Mouse (Mus musculus): ENCODE results near the gene Gnas. TPM values are rescaled to one million over a fixed set of nuclear protein-coding genes. Genes with fewer than 3 reads are reported as not detected.
"Not testable (repeated sequence)": the region's sequence is repeated elsewhere in the genome, so short reads cannot be mapped to it uniquely, and the experiment has no call there.

The Gnas gene
- total RNA-seq, 2 experiments from 2014 or later: 1,778 to 1,853 TPM

GRCm38 (mm10) chr2:174343566-174343965 is 59.4 kb downstream of the Gnas start:
- no peak for TF ChIP-seq CTCF (IDR thresholded peaks at IDR 0.05)
- H3K27ac ChIP-seq: peak overlapping the region; percentile 72
- intact Hi-C loops (cut with DNase I): no loop called here

DNA sequence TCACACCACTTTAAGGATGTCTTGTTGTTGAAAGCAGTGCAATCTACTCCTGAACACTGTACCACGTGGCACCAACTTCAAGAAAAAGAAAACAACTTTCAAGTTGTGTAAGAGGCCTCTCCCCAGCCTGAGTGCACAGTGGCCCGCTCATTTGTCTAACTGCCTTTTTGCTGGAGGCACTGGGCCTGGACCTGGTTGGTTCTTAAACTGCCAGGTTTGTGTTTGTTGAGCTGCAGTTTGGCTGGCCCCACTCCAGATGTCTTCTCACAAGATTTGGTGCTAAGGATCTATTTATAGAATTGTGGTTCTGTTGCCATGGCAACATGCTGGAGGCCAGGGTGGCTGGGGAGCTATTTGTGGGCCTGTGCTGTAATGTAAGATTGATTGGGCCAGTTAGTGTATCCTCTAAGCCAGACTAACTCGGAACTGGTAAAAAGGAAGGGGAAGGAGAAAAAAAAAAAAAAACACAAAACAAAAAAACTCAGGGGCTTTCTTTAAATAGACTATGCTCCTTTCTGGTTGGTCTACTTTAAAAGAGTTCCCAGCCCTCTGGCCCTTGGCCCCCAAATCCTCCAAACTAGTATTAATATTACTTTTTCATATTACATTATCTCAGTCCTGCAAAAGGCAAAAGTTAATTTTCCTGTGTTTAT is 60.0 kb downstream of the Gnas start:
- Histone ChIP-seq H3K27ac (peak overlapping the region; percentile 72), H3K4me3 (no peak overlapping the region)
- intact Hi-C loops (cut with DNase I): no loop called here

More at GRCm38 (mm10) chr2:174343566-174343965, 59.4 kb downstream of the Gnas start:
- no peak for DNase-seq (ENCODE audit: extremely low spot score in 1 of 2, low spot score in 2 of 2)
- H3K4me3 ChIP-seq: no peak overlapping the region

DNA sequence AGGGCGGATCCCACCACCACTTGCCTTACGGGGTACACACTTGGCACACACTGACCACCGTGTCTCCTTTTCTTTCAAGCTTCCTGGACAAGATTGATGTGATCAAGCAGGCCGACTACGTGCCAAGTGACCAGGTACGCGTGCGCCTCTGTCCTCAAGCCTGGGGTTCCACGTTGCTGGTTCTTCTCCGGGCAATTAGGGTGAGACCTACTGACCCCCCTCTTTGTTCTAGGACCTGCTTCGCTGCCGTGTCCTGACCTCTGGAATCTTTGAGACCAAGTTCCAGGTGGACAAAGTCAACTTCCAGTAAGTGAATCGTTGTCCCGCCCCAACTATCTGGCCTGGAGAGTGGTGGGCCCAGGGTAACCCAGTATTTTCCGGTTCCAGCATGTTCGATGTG is 60.9 kb downstream of the Gnas start:
- Histone ChIP-seq H3K27ac (peak overlapping the region; percentile 2; the same call in 1 of the 2 replicates), H3K4me3 (no peak overlapping the region)
- TF ChIP-seq CTCF (IDR thresholded peaks at IDR 0.05): no peak
- DNase-seq (ENCODE audit: extremely low spot score in 1 of 2, low spot score in 2 of 2): no peak
- intact Hi-C loops (cut with DNase I): no loop called here

More for the DNA sequence above, 60.0 kb downstream of the Gnas start:
- peak; percentile 65 to 66 for DNase-seq (ENCODE audit: extremely low spot score in 1 of 2, low spot score in 2 of 2)
- TF ChIP-seq CTCF (IDR thresholded peaks at IDR 0.05): no peak

DNA sequence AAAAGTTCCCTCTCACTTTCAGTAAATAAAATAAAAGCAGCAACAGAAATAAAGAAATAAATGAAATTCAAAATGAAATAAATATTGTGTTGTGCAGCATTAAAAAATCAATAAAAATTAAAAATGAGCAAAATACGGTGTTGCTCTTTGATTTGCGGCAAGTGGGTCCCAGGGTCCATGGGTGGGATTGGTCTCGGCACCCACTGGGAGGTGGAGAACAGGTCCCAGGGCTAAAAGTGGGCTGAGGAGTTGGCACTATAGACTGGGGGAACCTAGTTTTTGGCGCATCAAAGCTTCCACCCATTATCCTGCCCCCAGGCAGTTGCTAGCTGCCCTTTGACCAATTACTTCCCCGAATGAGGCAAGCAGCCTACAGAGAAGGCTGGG is 62.5 kb downstream of the Gnas start, which contains the start of gene Gm20721:
Gene Gm20721, minus strand, starts transcription at position 101 of the 387 bp plus-strand sequence.
- H3K4me3 ChIP-seq: no peak within 1 kb of the TSS
- no peak within 1 kb of the TSS for H3K27ac ChIP-seq
- no peak for DNase-seq (ENCODE audit: extremely low spot score in 1 of 2, low spot score in 2 of 2)
- TF ChIP-seq CTCF (IDR thresholded peaks at IDR 0.05): no peak
- intact Hi-C loops (cut with DNase I): no loop called here

DNA sequence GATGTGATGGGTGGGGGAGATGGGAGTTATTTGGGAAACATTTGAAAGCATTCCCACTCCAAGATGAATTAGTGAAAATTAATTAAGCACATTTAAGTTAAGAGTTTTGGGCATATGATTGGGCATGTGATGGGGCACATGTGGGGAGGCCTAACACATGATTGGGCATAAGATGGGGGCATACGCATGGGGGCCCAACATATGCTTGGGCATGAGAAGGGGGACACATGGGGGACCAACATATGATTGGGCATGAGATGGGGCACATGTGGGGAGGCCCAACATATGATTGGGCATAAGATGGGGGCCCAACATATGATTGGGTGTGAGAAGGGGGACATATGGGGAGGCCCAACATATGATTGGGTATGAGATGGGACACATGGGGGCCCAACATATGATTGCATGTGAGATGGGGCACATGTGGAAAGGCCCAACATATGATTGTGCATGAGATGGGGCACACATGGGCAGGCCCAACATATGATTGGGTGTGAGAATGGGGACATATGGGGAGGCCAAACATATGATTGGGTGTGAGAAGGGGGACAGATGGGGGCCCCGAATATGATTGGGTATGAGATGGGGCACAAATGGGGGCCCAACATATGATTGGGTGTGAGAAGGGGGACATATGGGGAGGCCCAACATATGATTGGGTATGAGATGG is 63.0 kb downstream of the Gnas start:
- intact Hi-C loops (cut with DNase I); DNase-seq (ENCODE audit: extremely low spot score in 1 of 2, low spot score in 2 of 2); H3K27ac ChIP-seq; H3K4me3 ChIP-seq: not testable (repeated sequence)

DNA sequence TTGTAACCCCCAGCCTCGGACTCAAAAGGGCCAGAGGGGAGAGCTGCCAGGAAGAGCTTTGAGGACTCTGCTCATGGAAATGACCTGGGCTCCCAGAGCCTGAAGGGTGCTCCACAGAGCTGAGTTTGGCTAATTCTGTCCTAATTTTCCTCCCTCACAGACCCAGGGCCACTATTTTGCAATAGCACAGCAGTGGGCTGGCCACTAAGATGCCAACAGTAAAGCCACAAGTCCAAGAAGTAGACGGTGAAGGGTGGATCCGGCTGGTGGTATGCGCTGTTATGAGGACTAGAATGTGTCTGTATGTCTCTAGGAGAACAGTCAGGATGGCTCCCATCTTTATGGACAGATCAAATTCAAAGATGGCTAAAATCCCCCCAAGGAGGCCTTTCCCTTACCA is 74.4 kb downstream of the Gnas start:
- no peak for TF ChIP-seq CTCF (IDR thresholded peaks at IDR 0.05)
- Histone ChIP-seq H3K4me3 (no peak overlapping the region), H3K27ac (no peak overlapping the region)
- intact Hi-C loops (cut with DNase I): no loop called here
- DNase-seq (ENCODE audit: extremely low spot score in 1 of 2, low spot score in 2 of 2): no peak

DNA sequence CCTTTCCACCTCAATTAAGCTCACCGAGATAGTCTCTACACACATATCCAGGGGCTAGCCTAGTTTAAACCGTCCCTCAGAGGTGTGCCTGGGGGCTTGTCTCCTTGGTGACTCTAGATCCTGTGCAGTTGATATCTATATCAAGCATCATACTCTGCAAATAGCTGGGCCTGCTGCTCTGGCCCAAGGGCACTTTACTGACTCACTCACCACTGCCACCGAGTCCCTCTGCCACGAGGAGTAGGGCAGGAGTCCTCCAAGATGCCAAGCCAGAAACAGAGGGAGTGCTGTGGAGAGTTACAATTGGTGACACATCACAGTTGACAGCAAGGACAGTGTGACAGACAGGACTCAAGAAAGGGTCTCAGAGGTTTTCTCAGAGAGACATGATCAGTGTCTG is 75.5 kb downstream of the Gnas start:
- TF ChIP-seq CTCF (IDR thresholded peaks at IDR 0.05): no peak
- no peak overlapping the region for H3K27ac ChIP-seq
- intact Hi-C loops (cut with DNase I): no loop called here

GRCm38 (mm10) chr2:174366571-174366970 is 82.5 kb downstream of the Gnas start:
- Histone ChIP-seq H3K4me3 (no peak overlapping the region), H3K27ac (no peak overlapping the region)
- intact Hi-C loops (cut with DNase I): no loop called here
- TF ChIP-seq CTCF (IDR thresholded peaks at IDR 0.05): no peak
- no peak for DNase-seq (ENCODE audit: extremely low spot score in 1 of 2, low spot score in 2 of 2)

More for the DNA sequence above, 75.5 kb downstream of the Gnas start:
- no peak overlapping the region for H3K4me3 ChIP-seq
- no peak for DNase-seq (ENCODE audit: extremely low spot score in 1 of 2, low spot score in 2 of 2)

DNA sequence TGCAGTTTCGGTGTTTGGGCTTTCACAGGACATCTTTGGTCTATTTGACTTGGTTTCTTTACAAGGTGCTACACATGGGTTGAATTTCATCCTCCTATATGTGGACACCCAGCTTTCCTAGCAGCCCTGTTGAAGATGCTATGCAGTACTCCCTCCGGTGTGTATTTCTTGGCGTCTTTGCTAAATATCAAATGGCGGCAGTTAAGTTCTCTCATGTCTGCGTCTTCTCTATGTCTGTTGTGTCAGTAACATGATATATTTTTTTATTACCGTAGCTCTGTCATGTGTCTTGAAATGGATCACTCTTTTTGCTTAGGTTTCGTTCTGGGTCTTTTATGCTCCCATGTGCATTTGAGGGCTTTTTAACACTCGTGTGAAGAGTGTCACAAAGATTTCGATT is 96.9 kb downstream of the Gnas start:
- Histone ChIP-seq H3K27ac (no peak overlapping the region), H3K4me3 (no peak overlapping the region)
- no peak for TF ChIP-seq CTCF (IDR thresholded peaks at IDR 0.05)
- DNase-seq (ENCODE audit: extremely low spot score in 1 of 2, low spot score in 2 of 2): no peak
- intact Hi-C loops (cut with DNase I): no loop called here

- Histone ChIP-seq H3K4me3 (no peak overlapping the region), H3K27ac (no peak overlapping the region)
- intact Hi-C loops (cut with DNase I): no loop called here
- no peak for TF ChIP-seq CTCF (IDR thresholded peaks at IDR 0.05)
- no peak for DNase-seq (ENCODE audit: extremely low spot score in 1 of 2, low spot score in 2 of 2)
These were observed 107.8 kb downstream of the Gnas start for GRCm38 (mm10) chr2:174391936-174392335.

DNA sequence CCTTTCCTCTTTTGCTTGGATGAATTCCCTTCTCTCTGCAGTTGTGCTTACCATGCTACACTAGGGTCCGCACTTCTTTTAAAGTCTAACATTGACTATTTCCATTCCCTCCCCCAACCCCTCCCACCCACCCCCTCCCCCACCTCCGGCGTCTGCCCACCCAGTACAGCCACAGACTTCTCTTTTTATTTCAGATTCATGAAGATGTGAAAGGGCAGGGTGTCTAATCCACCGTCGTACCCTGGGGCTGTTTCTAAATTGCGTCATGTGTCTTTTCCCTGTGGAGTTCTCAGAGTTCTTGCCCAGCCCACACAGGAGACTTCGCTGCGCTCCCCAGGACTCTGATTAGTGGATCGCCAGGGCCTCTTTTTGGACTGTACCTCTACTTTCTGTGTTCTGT is 108.4 kb downstream of the Gnas start:
- no peak for DNase-seq (ENCODE audit: extremely low spot score in 1 of 2, low spot score in 2 of 2)
- Histone ChIP-seq H3K27ac (no peak overlapping the region), H3K4me3 (no peak overlapping the region)
- no peak for TF ChIP-seq CTCF (IDR thresholded peaks at IDR 0.05)
- intact Hi-C loops (cut with DNase I): no loop called here

- Histone ChIP-seq H3K4me3 (no peak overlapping the region), H3K27ac (no peak overlapping the region)
- intact Hi-C loops (cut with DNase I): no loop called here
- no peak for DNase-seq (ENCODE audit: extremely low spot score in 1 of 2, low spot score in 2 of 2)
- TF ChIP-seq CTCF (IDR thresholded peaks at IDR 0.05): no peak
These were observed 109.3 kb downstream of the Gnas start for GRCm38 (mm10) chr2:174393383-174393782.

Small RNAs within 50 kb of the gene (microRNA-seq; reads per million reads assigned to microRNA genes)
- gene Gm27591 (0 reads per million in 2 experiments), gene Mir296 (593 to 598 reads per million in 2 experiments), gene Mir298 (657 to 2,615 reads per million in 2 experiments)

Other genes starting within 250 kb of the Gnas start
- 10 to 100 TPM; 57.5 to 62.2 TPM for gene Stx16, start 208.0 kb upstream of the Gnas start, total RNA-seq (2021)
- 10 to 100 TPM; 12.8 to 13.7 TPM for gene Npepl1, start 174.0 kb upstream of the Gnas start, total RNA-seq (2021)
- gene Gm20721, start 62.4 kb downstream of the Gnas start, total RNA-seq (2021): 1 to 10 TPM; 2.3 to 2.8 TPM
- gene Nelfcd, start 131.5 kb downstream of the Gnas start, total RNA-seq (2021): 10 to 100 TPM; 47.9 to 50.8 TPM
- 10 to 100 TPM; 33.6 to 34.3 TPM for gene Ctsz, start 154.7 kb downstream of the Gnas start, total RNA-seq (2021)
- gene Tubb1, start 166.4 kb downstream of the Gnas start, total RNA-seq (2021): not detected
- gene Atp5e, start 179.8 kb downstream of the Gnas start, total RNA-seq (2021): 100 to 1,000 TPM; 296 to 302 TPM
- 10 to 100 TPM; 50.4 to 52.7 TPM for gene Prelid3b, start 188.8 kb downstream of the Gnas start, total RNA-seq (2021)

Measured in left cerebral cortex, adult 2 months (tissue).